Mouse (Mus musculus) liver, postnatal 0 days (tissue): ENCODE results near the gene Pacrg.

Experiments used
- CTCF ChIP-seq: sonication (generic); IDR thresholded peaks from 2 replicates; pipeline ENCODE4 v1.5.1; 2016; ENCODE audit warnings: antibody characterized with exemption, low read depth
- EP300 ChIP-seq: IDR thresholded peaks from 2 replicates; pipeline ENCODE4 v1.6.1; 2016; ENCODE audit warnings: antibody characterized with exemption, low read depth, mild to moderate bottlenecking

DNA sequence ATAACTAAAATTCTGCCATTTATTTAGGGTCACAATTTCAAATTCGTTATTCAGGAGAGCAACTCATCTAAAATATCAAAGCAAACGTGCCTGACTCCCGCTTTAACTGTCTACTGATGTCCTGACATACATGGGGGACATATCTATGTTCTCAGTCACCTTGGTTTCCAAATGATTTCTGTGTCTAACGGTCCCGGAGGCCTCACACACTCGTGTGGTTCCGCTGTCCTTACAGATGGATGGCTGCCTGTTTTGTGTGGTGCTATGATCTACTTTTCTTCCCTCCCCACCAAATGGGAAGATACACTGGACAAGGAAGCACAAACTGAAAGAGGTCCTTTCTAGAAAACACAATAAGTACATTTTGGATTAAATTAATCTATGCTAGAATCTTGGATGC, 277.2 kb downstream of the Pacrg start:
- TF ChIP-seq CTCF, result no peak
- no peak for TF ChIP-seq EP300
